Mouse (Mus musculus) frontal cortex, postnatal 10 days (tissue): ENCODE results near the gene Plcxd2.

ENCODE experiments used
- DNase-seq, 2 experiments: peaks; one replicate each; pipeline ENCODE4 v3.0.0; 2022; ENCODE audit warnings: low spot score in 2 of 2, mixed read lengths in 1 of 2

Gene Plcxd2

GRCm38 (mm10) chr16:46010153-46010905, at the start of gene Plcxd2:
Gene Plcxd2 (minus strand): TSS chr16:46010218.
- DNase-seq: peak; percentile 93 to 94

- DNase-seq: no peak
These were observed 36.9 kb upstream of the Plcxd2 start for GRCm38 (mm10) chr16:46046906-46047305.

DNA sequence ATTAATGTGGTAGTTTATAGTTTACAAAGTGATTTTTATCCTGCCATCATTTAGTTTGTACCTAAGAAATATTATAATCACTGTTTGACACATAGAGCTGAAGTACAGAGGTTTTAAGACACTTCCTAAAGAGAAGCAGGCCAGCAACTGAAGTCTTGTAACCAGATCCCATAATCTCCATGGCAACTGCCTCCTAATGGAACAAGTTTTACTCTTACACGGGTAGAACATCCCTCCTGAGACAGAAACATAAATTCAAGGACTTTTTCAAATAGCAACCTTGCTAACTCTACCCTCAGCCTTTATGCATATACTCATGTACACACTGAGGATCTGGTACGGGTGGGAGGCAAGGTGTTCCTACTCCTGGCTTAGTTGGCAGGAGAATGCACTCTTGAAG, 26.2 kb upstream of the Plcxd2 start:
- DNase-seq: no peak

DNA sequence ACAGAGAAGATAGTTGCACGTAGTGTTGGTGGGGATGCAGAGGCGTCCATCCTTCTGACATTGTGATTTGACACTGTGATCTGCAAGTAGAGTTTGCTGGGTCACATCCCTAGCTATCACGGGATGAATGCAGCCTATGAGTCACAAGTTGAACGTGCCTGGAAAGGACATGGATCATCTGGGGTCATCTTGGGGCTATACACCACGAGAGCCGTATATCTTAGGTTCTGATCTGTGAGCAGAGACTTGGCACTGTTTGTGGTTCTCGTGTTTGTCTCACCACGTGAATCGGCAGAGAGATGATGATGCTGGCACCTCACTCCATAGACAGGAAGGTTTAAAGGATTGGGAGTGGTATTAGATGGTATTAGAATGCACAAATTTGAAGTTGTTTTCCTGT, 23.9 kb upstream of the Plcxd2 start:
- no peak for DNase-seq

DNA sequence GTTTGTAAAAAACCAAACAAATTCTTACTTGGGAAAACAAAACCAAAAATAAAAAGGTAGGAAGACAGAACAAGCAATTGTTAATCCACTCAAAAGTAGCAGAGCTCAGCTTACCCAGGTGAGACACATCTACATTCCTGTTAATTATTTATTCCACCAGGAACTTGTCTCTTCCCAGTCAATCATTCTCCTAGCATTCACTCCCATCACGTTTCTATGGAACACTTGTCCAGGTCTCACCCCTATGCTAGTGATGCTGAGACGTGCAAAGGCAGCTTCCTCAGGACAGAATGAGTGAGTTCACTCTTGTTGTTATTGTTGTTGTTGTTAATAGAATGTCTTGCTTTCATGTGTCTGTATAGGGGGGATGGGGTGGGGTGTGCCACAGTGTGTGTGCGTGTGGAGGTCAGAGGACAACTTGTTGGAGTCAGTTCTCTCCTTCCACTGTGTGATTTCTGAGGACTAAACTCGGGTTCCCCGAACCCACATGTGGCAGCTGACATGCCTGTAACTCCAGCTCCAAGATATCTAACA, 13.0 kb upstream of the Plcxd2 start:
- no peak for DNase-seq

DNA sequence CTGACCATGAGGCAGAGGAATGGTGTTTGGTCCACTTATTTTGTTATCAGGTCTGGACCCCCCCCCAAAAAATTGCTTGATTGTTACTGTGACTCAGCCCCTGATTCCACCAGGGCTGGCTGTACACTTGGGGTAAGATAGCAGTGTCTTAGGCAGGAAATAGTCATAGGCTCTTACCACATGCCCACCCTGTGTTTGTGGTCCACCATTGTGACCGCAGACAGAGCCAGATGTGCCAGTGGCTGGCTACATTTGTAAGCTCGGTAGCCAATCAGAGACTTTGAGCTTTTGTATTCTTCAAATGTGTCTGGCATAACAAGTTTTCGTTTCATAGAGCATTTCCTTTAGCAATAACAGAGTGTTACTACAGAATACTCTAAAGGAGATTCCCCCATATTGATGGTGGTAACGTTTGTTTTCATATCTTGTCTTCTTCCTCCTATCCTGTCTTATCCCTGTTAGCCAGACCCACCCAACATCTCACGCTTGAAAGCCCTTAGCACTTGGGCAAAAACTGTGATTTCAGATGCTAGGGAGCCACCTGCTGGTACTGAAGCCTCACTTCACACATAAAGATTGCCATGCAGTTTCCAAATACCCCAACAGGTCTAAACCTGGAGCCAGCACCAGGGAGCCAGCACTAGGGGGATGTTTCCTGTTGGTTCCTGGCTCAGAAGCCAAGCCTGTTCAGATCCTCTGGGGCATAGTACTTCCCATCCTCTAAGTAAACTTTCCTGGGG, 12.3 kb upstream of the Plcxd2 start:
- DNase-seq: peak; percentile 27 to 59

- DNase-seq: no peak
These were observed 11.3 kb upstream of the Plcxd2 start for GRCm38 (mm10) chr16:46021302-46021701.

DNA sequence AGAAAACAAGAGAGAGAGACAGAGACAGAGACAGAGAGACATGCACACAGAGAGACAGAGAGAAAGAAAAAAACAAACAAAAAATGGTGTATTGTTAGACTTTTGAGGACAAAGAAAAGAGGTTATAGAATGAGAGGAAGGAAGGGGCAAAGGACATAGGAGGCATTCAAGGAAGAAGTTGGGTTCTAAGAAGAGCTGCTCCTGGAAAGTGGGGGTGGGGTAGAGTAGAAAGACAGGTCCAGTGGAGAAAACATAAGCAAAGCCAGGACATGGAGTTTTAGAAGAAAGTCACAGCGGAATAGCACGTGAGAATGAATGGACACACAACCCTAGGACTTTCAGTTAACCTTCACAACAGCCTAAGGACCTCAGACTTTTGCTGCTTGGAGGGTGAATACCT, 10.4 kb upstream of the Plcxd2 start:
- DNase-seq: no peak

DNA sequence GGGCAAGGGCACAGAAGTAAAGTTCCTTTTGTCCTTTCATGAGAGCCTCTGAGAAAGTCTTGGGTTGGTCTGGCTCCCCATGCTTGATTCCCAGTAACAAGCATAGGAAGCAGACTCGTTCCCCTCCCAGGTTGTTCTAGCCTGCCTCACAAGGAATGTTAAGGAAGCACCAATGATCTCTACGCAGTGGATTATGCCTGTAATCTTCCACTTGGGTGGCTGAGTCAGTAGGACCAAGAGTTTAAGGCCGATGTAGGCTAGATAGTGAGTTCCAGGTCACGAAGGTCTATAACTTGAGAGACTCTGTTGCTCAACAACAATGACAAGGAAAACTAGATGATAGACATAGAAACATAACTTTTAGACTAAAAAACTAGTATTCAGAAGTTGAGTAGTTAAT, 9.8 kb upstream of the Plcxd2 start:
- DNase-seq: no peak

- DNase-seq: no peak
These were observed 9.3 kb upstream of the Plcxd2 start for GRCm38 (mm10) chr16:46019359-46019758.

- no peak for DNase-seq
These were observed 1.7 kb upstream of the Plcxd2 start for GRCm38 (mm10) chr16:46011696-46012095.

GRCm38 (mm10) chr16:46010906-46011220, 845 bp upstream of the Plcxd2 start:
- no peak for DNase-seq

DNA sequence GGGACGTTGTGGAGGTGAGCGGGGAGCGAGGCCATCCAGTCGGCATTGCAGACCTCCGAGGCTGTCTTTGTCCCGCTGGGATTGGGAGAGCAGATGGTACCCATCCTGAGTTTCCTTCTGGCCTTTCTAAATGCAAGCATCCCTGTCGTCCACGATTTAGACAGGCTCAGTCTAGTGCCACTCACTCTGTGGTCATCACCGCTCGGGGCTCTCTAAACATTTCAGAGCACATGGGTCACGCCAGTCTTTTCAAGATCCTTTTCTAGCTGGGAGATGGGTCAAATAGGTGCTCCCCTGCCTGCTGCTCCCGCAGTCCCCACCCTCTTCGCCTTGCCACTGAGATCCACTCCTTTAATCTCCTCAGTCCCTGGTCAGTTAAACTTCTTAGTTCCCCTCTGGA, 301 bp downstream of the Plcxd2 start:
- DNase-seq: no peak

DNA sequence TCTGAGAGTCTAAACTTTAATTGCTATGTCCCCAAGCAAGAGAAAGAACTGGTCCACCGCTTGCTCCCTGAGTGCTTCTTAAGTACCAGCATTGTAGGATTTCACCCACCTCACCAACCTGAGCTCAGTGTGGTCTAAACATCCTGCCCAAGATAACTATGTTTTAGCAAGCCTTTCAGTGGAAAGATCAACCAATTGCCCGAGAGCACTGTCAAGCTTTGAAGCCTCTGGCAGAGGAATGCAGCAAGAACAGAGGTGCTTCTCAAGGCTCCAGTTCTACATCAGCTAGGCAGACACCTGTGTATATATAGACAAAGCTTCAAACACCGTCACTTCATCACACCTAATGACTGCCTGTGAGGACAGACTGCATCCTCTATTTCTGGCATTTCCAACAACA, 1.3 kb downstream of the Plcxd2 start:
- DNase-seq: no peak

DNA sequence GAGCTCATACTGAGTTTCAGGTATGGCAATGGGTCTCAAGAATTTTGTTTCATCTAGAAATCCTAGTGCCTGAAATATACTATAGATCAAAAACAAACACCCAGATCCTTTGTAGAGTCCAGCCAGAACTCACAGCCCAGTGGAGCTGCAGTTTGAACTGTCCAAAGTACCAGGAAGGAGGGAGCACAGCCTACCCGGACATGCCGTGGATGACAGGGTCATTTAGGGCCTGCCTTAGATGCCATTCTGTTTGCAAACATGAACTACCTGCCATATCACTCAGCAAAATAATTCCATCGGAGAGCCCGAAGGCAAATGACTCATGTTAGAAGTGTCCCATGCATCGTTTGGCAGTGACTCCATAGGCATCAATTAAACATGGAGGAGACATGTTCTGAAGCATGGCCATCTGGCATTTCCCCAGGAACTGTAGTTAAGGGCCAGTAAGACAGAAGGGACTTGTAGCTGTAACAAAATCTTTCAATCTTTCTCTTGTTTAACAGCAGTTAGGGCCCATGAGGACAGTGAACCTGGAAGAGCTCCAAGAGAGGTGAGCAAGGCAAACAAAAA, 1.9 kb downstream of the Plcxd2 start:
- no peak for DNase-seq

- DNase-seq: no peak
These were observed 3.8 kb downstream of the Plcxd2 start for GRCm38 (mm10) chr16:46006261-46006660.

DNA sequence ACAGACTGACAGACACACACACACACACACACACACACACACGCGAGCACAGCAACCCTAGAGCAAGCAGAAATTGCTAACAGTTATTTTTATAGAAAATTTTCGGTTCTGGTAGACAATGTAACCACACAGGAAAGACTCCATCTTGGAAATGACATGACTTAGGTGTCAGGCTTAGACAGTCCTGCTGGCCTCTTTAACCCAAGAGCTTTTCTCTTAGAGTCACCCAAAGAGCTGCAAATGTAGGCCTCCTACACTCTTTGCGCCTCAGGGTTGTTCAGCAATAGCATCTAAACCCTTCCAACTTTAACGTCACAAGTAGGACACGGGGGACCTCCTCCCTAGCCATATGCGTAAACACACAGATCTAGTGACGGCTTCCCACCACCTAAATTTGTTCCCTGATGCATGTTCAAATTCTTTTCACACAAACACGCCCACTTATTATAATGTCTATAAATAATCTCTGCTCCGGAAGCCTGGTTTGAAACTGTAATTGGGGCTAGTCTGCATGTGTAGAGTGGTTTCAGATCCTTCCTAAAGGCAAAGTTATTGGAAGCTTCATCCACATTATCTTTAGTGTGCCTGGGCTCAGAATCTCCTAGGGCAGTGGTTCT, 8.4 kb downstream of the Plcxd2 start:
- DNase-seq: peak in 1 of 2 experiments; percentile 23

DNA sequence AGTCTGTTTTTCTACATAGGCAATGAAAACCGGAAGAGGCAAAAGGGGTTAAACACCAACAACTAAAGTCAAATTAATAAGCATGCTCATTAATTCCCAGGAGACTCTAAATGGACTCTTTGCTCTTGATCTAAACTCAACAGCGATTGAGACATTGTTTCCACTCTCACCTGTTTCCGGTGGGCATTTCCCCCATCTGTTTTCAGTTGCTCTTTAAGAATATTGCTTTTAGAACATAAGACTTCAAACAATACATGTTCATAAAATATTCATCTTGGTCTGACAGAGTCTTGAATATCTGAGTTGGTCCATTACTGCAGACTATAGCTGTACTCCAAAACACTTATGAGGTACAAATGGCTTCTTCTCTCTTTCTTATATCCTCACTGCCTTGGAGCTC, 9.0 kb downstream of the Plcxd2 start:
- DNase-seq: no peak

- no peak for DNase-seq
These were observed 10.4 kb downstream of the Plcxd2 start for GRCm38 (mm10) chr16:45999374-46000191.

DNA sequence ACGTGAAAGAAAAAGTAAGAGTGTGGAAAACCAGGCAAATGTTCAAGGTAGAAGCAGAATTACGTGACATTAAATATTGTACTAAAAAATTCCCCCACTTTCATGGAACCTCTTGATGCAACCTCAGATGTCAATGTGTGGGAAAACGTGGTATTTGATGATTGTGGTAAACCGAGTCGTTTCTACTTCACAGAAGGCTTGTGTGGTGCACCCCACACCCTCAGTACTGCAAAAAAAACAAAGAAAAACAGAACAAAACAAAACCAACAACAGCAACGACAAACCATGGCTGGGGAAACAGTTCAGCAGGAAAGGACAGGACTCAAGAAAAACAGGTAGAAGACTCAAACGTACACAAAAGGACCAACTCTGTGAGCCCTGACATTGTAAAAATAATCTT, 11.8 kb downstream of the Plcxd2 start:
- no peak for DNase-seq

DNA sequence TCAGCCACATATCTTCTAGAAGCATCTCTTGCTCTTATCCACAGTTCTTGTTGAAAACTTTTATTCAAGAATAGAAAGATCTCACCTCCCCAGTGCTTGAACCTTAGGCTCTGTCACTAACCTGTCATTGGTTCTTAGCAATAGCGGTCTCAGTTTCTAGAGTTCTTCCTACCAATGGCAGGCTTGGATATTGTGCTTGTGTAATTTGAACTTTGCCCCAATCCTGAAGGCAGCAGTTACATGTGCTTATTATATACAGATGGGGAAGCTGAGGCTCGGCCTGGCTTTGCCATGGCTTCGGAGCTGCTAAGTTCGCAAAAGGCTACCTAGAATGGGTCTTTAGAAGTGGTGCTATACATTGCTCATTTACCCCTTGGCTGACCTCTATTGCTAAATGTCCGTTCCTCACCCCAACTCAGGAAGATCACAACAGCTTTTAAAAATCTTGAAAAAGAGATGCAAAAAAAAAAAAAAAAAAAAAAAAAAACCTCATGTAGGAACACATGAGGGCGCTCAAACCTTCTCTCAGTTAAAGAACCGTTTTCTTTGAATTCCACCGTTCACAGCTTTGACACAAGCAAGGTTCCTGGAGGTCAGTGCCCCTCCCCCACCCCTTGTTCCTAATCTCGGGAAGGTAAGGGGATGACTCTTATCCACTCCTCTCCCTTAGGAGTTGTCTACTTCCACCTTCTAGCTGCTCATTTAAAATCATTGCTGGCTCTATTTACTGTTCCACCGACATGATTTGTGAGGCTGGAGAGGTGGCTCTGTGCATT, 18.9 kb downstream of the Plcxd2 start:
- DNase-seq: no peak
